Mouse (Mus musculus) embryonic fibroblast, embryonic 13.5 days (primary cell): ENCODE measurements around the gene Adamts8.

Experiments
- CTCF ChIP-seq: IDR thresholded peaks from 2 replicates; pipeline ENCODE4 v1.5.1; 2011; ENCODE audit warnings: mild to moderate bottlenecking, control low read depth, low read length, moderate library complexity, borderline replicate concordance; ENCODE audit not compliant: insufficient read depth
- POLR2A ChIP-seq: IDR thresholded peaks from 2 replicates; pipeline ENCODE4 v1.6.1; 2011; ENCODE audit warnings: low read depth, mild to moderate bottlenecking, control low read depth, low read length, moderate library complexity

GRCm38 (mm10) chr9:31012674-31013073 lies 70.3 kb downstream of the Adamts8 start:
- TF ChIP-seq CTCF = no peak
- TF ChIP-seq POLR2A = no peak
